ENCODE assay signal across 22 mouse cellular contexts in genomic region chr12:112898960-112899359, GRCm38 (mm10). TPM values are rescaled to one million over a fixed set of nuclear protein-coding genes. Genes with fewer than 3 reads are reported as not detected.
DNase-seq lines count a peak whose midpoint lies in the region; ATAC-seq and TF ChIP-seq lines count a peak whose summit lies in the region.
"Had no signal": no experiment of that assay in that cellular context is flagged by ENCODE, and none has a peak within 500 bp of the region (broad histone marks: within the 10 kb centered on the region; RNA-seq: fewer than 3 reads in every experiment).

No protein-coding gene starts in this region.

- H3K36me3 ChIP-seq in hindbrain, embryonic 14.5 days (replicated peaks; ENCODE audit: control insufficient read depth, insufficient read depth), result no peaks in the 10 kb centered on the region
- H3K36me3 ChIP-seq in hindbrain, embryonic 10.5 days, result no peaks in the 10 kb centered on the region
- H3K36me3 ChIP-seq in CH12.LX (replicated peaks in 1 of 2; ENCODE audit: control insufficient read depth in 1 of 2, insufficient read depth in 1 of 2, low read length in 1 of 2), result no peaks in the 10 kb centered on the region
- no peaks in the 10 kb centered on the region for H3K36me3 ChIP-seq in forebrain, embryonic 15.5 days
- H3K36me3 ChIP-seq: embryonic facial prominence, embryonic 10.5 days; embryonic facial prominence, embryonic 12.5 days had no signal

- no peak overlapping the region for H3K9ac ChIP-seq in hindbrain, embryonic 14.5 days
- H3K9ac ChIP-seq in CH12.LX (ENCODE audit: insufficient read depth, low read depth), result no peak overlapping the region
- no peak overlapping the region for H3K9ac ChIP-seq in forebrain, embryonic 15.5 days (replicated peaks)
- H3K9ac ChIP-seq: embryonic facial prominence, embryonic 12.5 days; forebrain, embryonic 13.5 days had no signal

- H3K79me2 ChIP-seq in CH12.LX (replicated peaks; ENCODE audit: control insufficient read depth, extremely low read depth, insufficient read depth, poor library complexity, severe bottlenecking), result no peaks in the 10 kb centered on the region

- in situ Hi-C loops in CH12.LX (cut with MboI; ENCODE audit: low pct_ligation_motif_present, low pct_unique_long_range_greater_than_20kb, low sequenced_read_pairs), result no loop called here

- dilution Hi-C loops in CH12.LX (cut with MboI; ENCODE audit: extremely low pct_ligation_motif_present, extremely low pct_unique_long_range_greater_than_20kb, low sequenced_read_pairs), result no loop called here

- TF ChIP-seq RAD21 in CH12.LX (IDR thresholded peaks at IDR 0.05; ENCODE audit: low read depth, low read length), result no peak

- H3K4me2 ChIP-seq in hindbrain, embryonic 14.5 days (replicated peaks), result no peak overlapping the region
- no peak overlapping the region for H3K4me2 ChIP-seq in CH12.LX (ENCODE audit: insufficient read depth, low read depth, poor library complexity, severe bottlenecking)
- H3K4me2 ChIP-seq in forebrain, embryonic 15.5 days (replicated peaks), result no peak overlapping the region
- H3K4me2 ChIP-seq: embryonic facial prominence, embryonic 12.5 days; forebrain, embryonic 13.5 days had no signal

- H3K4me3 ChIP-seq in hindbrain, embryonic 14.5 days (replicated peaks; ENCODE audit: low read length), result no peak overlapping the region
- no peak overlapping the region for H3K4me3 ChIP-seq in hindbrain, embryonic 10.5 days
- no peak overlapping the region for H3K4me3 ChIP-seq in CH12.LX (replicated peaks in 1 of 3; ENCODE audit: low read depth in 2 of 3, low read length in 2 of 3, poor library complexity in 1 of 3)
- no peak overlapping the region for H3K4me3 ChIP-seq in forebrain, embryonic 15.5 days
- H3K4me3 ChIP-seq: embryonic facial prominence, embryonic 10.5 days; embryonic facial prominence, embryonic 12.5 days; forebrain, embryonic 13.5 days had no signal

- no peak for TF ChIP-seq EP300 in CH12.LX (IDR thresholded peaks at IDR 0.05; ENCODE audit: low read length)

- H3K27ac ChIP-seq in hindbrain, embryonic 14.5 days, result 0 out of 2 replicates have a peak overlapping the region, but pooled peaks have one; percentile 21
- H3K27ac ChIP-seq in hindbrain, embryonic 10.5 days, result no peak overlapping the region
- no peak overlapping the region for H3K27ac ChIP-seq in CH12.LX (ENCODE audit: insufficient read depth, low read depth)
- H3K27ac ChIP-seq in forebrain, embryonic 15.5 days (replicated peaks), result no peak overlapping the region
- H3K27ac ChIP-seq: embryonic facial prominence, embryonic 10.5 days; embryonic facial prominence, embryonic 12.5 days; forebrain, embryonic 13.5 days had no signal

- no peak for TF ChIP-seq POLR2A in CH12.LX (IDR thresholded peaks at IDR 0.05; ENCODE audit: low read depth, low read length)

- ATAC-seq in hindbrain, embryonic 14.5 days (ENCODE audit: low FRiP score), result no peak
- ATAC-seq in forebrain, embryonic 15.5 days (replicated peaks), result no peak
- ATAC-seq: activated CD4-positive, CD25-positive, alpha-beta regulatory T cell, adult 4 months; CD4-positive, CD25-positive, alpha-beta regulatory T cell, adult 4 months; forebrain, embryonic 13.5 days; forebrain, embryonic 16.5 days had no signal

- no peak for DNase-seq in hindbrain, embryonic 14.5 days (ENCODE audit: low spot score)
- no peak for DNase-seq in hindbrain, embryonic 10.5 days (ENCODE audit: low spot score)
- DNase-seq in CH12.LX (ENCODE audit: extremely low read depth) (no peak), MN1 (ENCODE audit: low spot score) (peak; percentile 22)
- DNase-seq in urinary bladder, adult 18-20 months (ENCODE audit: low spot score in 2 of 2), result no peak
- DNase-seq: adrenal gland, adult 8-10 months; adrenal gland, postnatal 14 days; adrenal gland, postnatal 36 days; B cell, adult 2 months; cerebellum, adult 11-12 months; cerebellum, adult 2 months; cerebellum, adult 9-10 months; cerebellum, postnatal 10 days; cerebellum, postnatal 25 days had no signal

- no peaks in the 10 kb centered on the region for H3K9me3 ChIP-seq in hindbrain, embryonic 14.5 days (ENCODE audit: control insufficient read depth, low read length)
- no peaks in the 10 kb centered on the region for H3K9me3 ChIP-seq in hindbrain, embryonic 10.5 days
- no peaks in the 10 kb centered on the region for H3K9me3 ChIP-seq in CH12.LX (replicated peaks; ENCODE audit: low read length)
- no peaks in the 10 kb centered on the region for H3K9me3 ChIP-seq in forebrain, embryonic 15.5 days
- H3K9me3 ChIP-seq: embryonic facial prominence, embryonic 10.5 days; embryonic facial prominence, embryonic 12.5 days; forebrain, embryonic 13.5 days had no signal

- H3K27me3 ChIP-seq in hindbrain, embryonic 14.5 days (ENCODE audit: control insufficient read depth, insufficient read depth, low read length), result no peaks in the 10 kb centered on the region
- H3K27me3 ChIP-seq in hindbrain, embryonic 10.5 days (ENCODE audit: insufficient read depth, poor library complexity, severe bottlenecking), result peaks cover 5% of the 10 kb centered on the region; the same call in 1 of the 2 replicates
- peaks cover 52% of the 10 kb centered on the region for H3K27me3 ChIP-seq in CH12.LX (replicated peaks)
- no peaks in the 10 kb centered on the region for H3K27me3 ChIP-seq in forebrain, embryonic 15.5 days
- H3K27me3 ChIP-seq: embryonic facial prominence, embryonic 12.5 days; forebrain, embryonic 13.5 days had no signal

- 0 out of 2 replicates have a peak, but pooled peaks cover 3% of the 10 kb centered on the region for H3K4me1 ChIP-seq in hindbrain, embryonic 14.5 days (replicated peaks; ENCODE audit: control insufficient read depth, insufficient read depth, low read length)
- H3K4me1 ChIP-seq in hindbrain, embryonic 10.5 days (replicated peaks), result peaks cover 29% of the 10 kb centered on the region
- peaks cover 10 to 19% of the 10 kb centered on the region in 2 experiments for H3K4me1 ChIP-seq in CH12.LX (ENCODE audit: control insufficient read depth in 1 of 2, insufficient read depth in 2 of 2)
- H3K4me1 ChIP-seq in forebrain, embryonic 15.5 days, result peaks cover 6% of the 10 kb centered on the region

- WGBS in hindbrain, embryonic 14.5 days, result 56% methylated on average over 4 of the region's 4 CpGs
- 77% methylated on average over 4 of the region's 4 CpGs for WGBS in hindbrain, embryonic 10.5 days
- WGBS in forebrain, embryonic 15.5 days, result 42% methylated on average over 4 of the region's 4 CpGs

- TF ChIP-seq CTCF in CH12.LX (conservative IDR thresholded peaks at IDR 0.05 in 1 of 2, IDR thresholded peaks at IDR 0.05 in 1 of 2; ENCODE audit: low read depth in 2 of 2, low read length in 2 of 2), result no peak

TF ChIP-seq in CH12.LX, 34 proteins besides CTCF, POLR2A, EP300 and RAD21:
- TF ChIP-seq MAX (IDR thresholded peaks at IDR 0.05; ENCODE audit: low read length) (peak; percentile 74), POLR2AphosphoS2 (IDR thresholded peaks at IDR 0.05; ENCODE audit: low read depth, low read length) (no peak)

RNA-seq across cellular contexts. Expression of gene Jag2, which starts 30.6 kb away (rescaled TPM):
- polyA plus RNA-seq in hindbrain, embryonic 14.5 days (2014; fragmentation: Nextera tagmentation; extraction: Ambion mirVana), result 12.5 and 16.1 TPM in 2 replicates
- 4.7 and 4.8 TPM in 2 replicates for polyA plus RNA-seq in hindbrain, embryonic 10.5 days (2016; fragmentation: Nextera tagmentation; extraction: Ambion mirVana)
- 3.8 and 7.6 TPM in 2 replicates for total RNA-seq in CH12.LX (2012; rRNA removed)
- 0.34 and 0.69 TPM in 2 replicates for total RNA-seq in CH12.LX (2014; rRNA removed)
- polyA plus RNA-seq in CH12.LX (2012; ENCODE audit: insufficient read length, low read depth), result 0.59 and 0.80 TPM in 2 replicates
- 8.3 and 9.1 TPM in 2 replicates for polyA plus RNA-seq in forebrain, embryonic 15.5 days (2015; fragmentation: Nextera tagmentation; extraction: Ambion mirVana)

RNA-seq across cellular contexts. Expression of gene Gpr132, which starts 30.9 kb away (rescaled TPM):
- not detected in 2 replicates for polyA plus RNA-seq in hindbrain, embryonic 14.5 days (2014; fragmentation: Nextera tagmentation; extraction: Ambion mirVana)
- polyA plus RNA-seq in hindbrain, embryonic 10.5 days (2016; fragmentation: Nextera tagmentation; extraction: Ambion mirVana), result 0.06 and 0.08 TPM in 2 replicates
- total RNA-seq in CH12.LX (2012; rRNA removed), result 31.1 and 44.7 TPM in 2 replicates
- total RNA-seq in CH12.LX (2014; rRNA removed), result 19.4 and 24.4 TPM in 2 replicates
- 50.9 and 62.1 TPM in 2 replicates for polyA plus RNA-seq in CH12.LX (2012; ENCODE audit: insufficient read length, low read depth)
- polyA plus RNA-seq in forebrain, embryonic 15.5 days (2015; fragmentation: Nextera tagmentation; extraction: Ambion mirVana), result not detected in 2 replicates
- polyA plus RNA-seq: forebrain, embryonic 11.5 days; forebrain, embryonic 13.5 days; forebrain, embryonic 16.5 days had no signal

RNA-seq across cellular contexts. Expression of gene Nudt14, which starts 43.0 kb away (rescaled TPM):
- polyA plus RNA-seq in hindbrain, embryonic 14.5 days (2014; fragmentation: Nextera tagmentation; extraction: Ambion mirVana), result 60.9 and 70.1 TPM in 2 replicates
- 79.5 and 83.0 TPM in 2 replicates for polyA plus RNA-seq in hindbrain, embryonic 10.5 days (2016; fragmentation: Nextera tagmentation; extraction: Ambion mirVana)
- total RNA-seq in CH12.LX (2012; rRNA removed) (15.9 and 23.9 TPM in 2 replicates), CH12.LX (2014; rRNA removed) (17.7 and 19.7 TPM in 2 replicates)
- 20.0 and 20.7 TPM in 2 replicates for polyA plus RNA-seq in CH12.LX (2012; ENCODE audit: insufficient read length, low read depth)
- 59.0 and 63.2 TPM in 2 replicates for polyA plus RNA-seq in forebrain, embryonic 15.5 days (2015; fragmentation: Nextera tagmentation; extraction: Ambion mirVana)

Comparison
In these comparisons a context has a peak if more than half of its experiments do, and no peak if none do; other contexts are left out.
1. RNA of gene Gpr132, which starts 30.9 kb away (polyA plus RNA-seq): 50.9 to 62.1 TPM in CH12.LX; 0.06 to 0.08 TPM in hindbrain, embryonic 10.5 days, not detected in hindbrain, embryonic 14.5 days and not detected in forebrain, embryonic 15.5 days; every median in the first group is over 10 times any median in the second.